Mouse (Mus musculus) testis, postnatal 14 days (tissue): ENCODE measurements around the gene S100g.

ENCODE experiments used
- DNase-seq: peaks from one replicate; pipeline ENCODE4 v3.0.0; 2021; ENCODE audit warnings: low spot score

Gene S100g

GRCm38 (mm10) chrX:162964383-162964782 lies at the start of gene S100g:
S100g (minus strand) TSS chrX:162964599.
- no peak for DNase-seq

- no peak for DNase-seq
Measured at GRCm38 (mm10) chrX:162992121-162992520, 27.7 kb upstream of the S100g start.

GRCm38 (mm10) chrX:162991396-162991795 lies 27.0 kb upstream of the S100g start:
- no peak for DNase-seq

- peak; percentile 3 for DNase-seq
Measured at GRCm38 (mm10) chrX:162986876-162987495, 22.6 kb upstream of the S100g start.

GRCm38 (mm10) chrX:162976194-162976593 lies 11.8 kb upstream of the S100g start:
- DNase-seq, result no peak

GRCm38 (mm10) chrX:162967456-162967855 lies 3.1 kb upstream of the S100g start:
- no peak for DNase-seq

GRCm38 (mm10) chrX:162963840-162964239 lies 559 bp downstream of the S100g start:
- DNase-seq, result no peak

- no peak for DNase-seq
Measured at GRCm38 (mm10) chrX:162957921-162958320, 6.5 kb downstream of the S100g start.

GRCm38 (mm10) chrX:162949811-162950439 lies 14.5 kb downstream of the S100g start:
- no peak for DNase-seq

- DNase-seq, result no peak
Measured at GRCm38 (mm10) chrX:162942027-162942426, 22.4 kb downstream of the S100g start.

- DNase-seq, result no peak
Measured at GRCm38 (mm10) chrX:162931467-162931866, 32.9 kb downstream of the S100g start.

GRCm38 (mm10) chrX:162921487-162922125 lies 42.8 kb downstream of the S100g start:
- DNase-seq, result no peak

- DNase-seq, result no peak
Measured at GRCm38 (mm10) chrX:162915697-162916096, 48.7 kb downstream of the S100g start.

GRCm38 (mm10) chrX:162913651-162914050 lies 50.7 kb downstream of the S100g start:
- DNase-seq, result no peak
